ENCODE assay signal across 20 mouse cellular contexts in the genomic region with DNA sequence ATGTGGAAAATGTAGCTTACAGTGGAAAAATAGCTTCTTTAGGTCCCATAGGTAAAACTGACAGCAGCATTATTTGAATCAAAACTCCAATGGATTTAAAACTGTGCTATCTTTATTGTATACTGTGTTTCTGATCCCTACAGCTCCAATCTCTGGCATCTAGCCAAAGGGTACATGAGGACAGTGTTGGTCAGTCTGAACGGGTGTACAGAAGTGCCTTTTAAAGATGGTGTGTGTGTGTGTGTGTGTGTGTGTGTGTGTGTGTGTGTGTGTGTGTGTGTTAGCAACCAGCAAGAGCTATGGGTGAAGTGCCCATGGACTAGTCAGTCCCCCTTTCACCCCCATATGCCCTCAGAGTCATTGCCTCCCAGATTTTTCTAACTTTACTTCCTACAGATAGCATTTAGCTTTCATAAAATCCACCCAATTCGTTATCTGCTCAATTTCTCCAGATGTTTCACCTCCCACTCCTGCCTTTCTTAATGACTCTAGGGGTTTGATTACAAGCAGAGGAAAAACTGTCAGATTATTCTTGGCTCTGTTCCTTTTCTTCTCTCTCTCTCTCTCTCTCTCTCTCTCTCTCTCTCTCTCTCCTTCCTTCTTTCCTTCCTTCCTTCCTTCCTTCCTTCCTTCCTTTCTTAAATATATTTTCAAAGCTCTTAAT.
DNase-seq lines count a peak whose midpoint lies in the region; ATAC-seq lines count a peak whose summit lies in the region.
"Had no signal": no experiment of that assay in that cellular context is flagged by ENCODE, and none has a peak within 500 bp of the region (broad histone marks: within the 10 kb centered on the region; RNA-seq: fewer than 3 reads in every experiment).

No protein-coding gene starts in this region.

- H3K27me3 ChIP-seq in forebrain, embryonic 14.5 days (replicated peaks; ENCODE audit: control insufficient read depth, insufficient read depth, low read length), result no peaks in the 10 kb centered on the region
- no peaks in the 10 kb centered on the region for H3K27me3 ChIP-seq in forebrain, embryonic 16.5 days (replicated peaks; ENCODE audit: control insufficient read depth, insufficient read depth, low read length)
- H3K27me3 ChIP-seq in kidney, embryonic 16.5 days (ENCODE audit: insufficient read depth, low read length), result no peaks in the 10 kb centered on the region
- H3K27me3 ChIP-seq in lung, embryonic 16.5 days (ENCODE audit: control insufficient read depth, insufficient read depth, low read depth, low read length), result no peaks in the 10 kb centered on the region
- H3K27me3 ChIP-seq: embryonic facial prominence, embryonic 12.5 days; forebrain, embryonic 13.5 days; hindbrain, embryonic 13.5 days; limb, embryonic 13.5 days; liver, embryonic 15.5 days; megakaryocyte, embryonic 14.5 days; neural tube, embryonic 13.5 days had no signal

- no peak for ATAC-seq in forebrain, embryonic 14.5 days
- no peak for ATAC-seq in forebrain, embryonic 16.5 days
- ATAC-seq in kidney, embryonic 16.5 days (ENCODE audit: low FRiP score, low TSS enrichment), result peak; percentile 65; the same call in 1 of the 2 replicates
- ATAC-seq in lung, embryonic 16.5 days (ENCODE audit: low read depth), result peak; percentile 71
- ATAC-seq in megakaryocyte, adult 5-6 weeks (ENCODE audit: poor library complexity, severe bottlenecking), result no peak
- ATAC-seq: forebrain, embryonic 13.5 days had no signal

- no peak overlapping the region for H3K4me3 ChIP-seq in forebrain, embryonic 14.5 days (ENCODE audit: low read depth, low read length)
- H3K4me3 ChIP-seq in forebrain, embryonic 16.5 days (replicated peaks; ENCODE audit: low read length), result no peak overlapping the region
- H3K4me3 ChIP-seq in kidney, embryonic 16.5 days (ENCODE audit: low read length), result no peak overlapping the region
- H3K4me3 ChIP-seq in lung, embryonic 16.5 days (ENCODE audit: low read length), result no peak overlapping the region
- H3K4me3 ChIP-seq: embryonic facial prominence, embryonic 12.5 days; erythroblast, embryonic 14.5 days; forebrain, embryonic 13.5 days; hindbrain, embryonic 13.5 days; limb, embryonic 13.5 days; liver, embryonic 15.5 days; megakaryocyte, embryonic 14.5 days; neural tube, embryonic 13.5 days had no signal

- no peaks in the 10 kb centered on the region for H3K4me1 ChIP-seq in forebrain, embryonic 14.5 days (ENCODE audit: control insufficient read depth, insufficient read depth, low read length)
- no peaks in the 10 kb centered on the region for H3K4me1 ChIP-seq in forebrain, embryonic 16.5 days (replicated peaks; ENCODE audit: control insufficient read depth, insufficient read depth, low read length)
- no peaks in the 10 kb centered on the region for H3K4me1 ChIP-seq in kidney, embryonic 16.5 days (ENCODE audit: insufficient read depth, low read length)
- H3K4me1 ChIP-seq in lung, embryonic 16.5 days (replicated peaks; ENCODE audit: control insufficient read depth, insufficient read depth, low read length), result no peaks in the 10 kb centered on the region
- H3K4me1 ChIP-seq: embryonic facial prominence, embryonic 12.5 days; forebrain, embryonic 13.5 days; hindbrain, embryonic 13.5 days; limb, embryonic 13.5 days; liver, embryonic 15.5 days; megakaryocyte, embryonic 14.5 days; neural tube, embryonic 13.5 days had no signal

- H3K4me2 ChIP-seq in forebrain, embryonic 14.5 days (ENCODE audit: low read length), result no peak overlapping the region
- H3K4me2 ChIP-seq in forebrain, embryonic 16.5 days (ENCODE audit: low read length), result no peak overlapping the region
- H3K4me2 ChIP-seq in kidney, embryonic 16.5 days (replicated peaks; ENCODE audit: low read depth, low read length), result no peak overlapping the region
- no peak overlapping the region for H3K4me2 ChIP-seq in lung, embryonic 16.5 days (ENCODE audit: low read depth, low read length)
- H3K4me2 ChIP-seq: embryonic facial prominence, embryonic 12.5 days; forebrain, embryonic 13.5 days; hindbrain, embryonic 13.5 days; limb, embryonic 13.5 days; liver, embryonic 15.5 days; neural tube, embryonic 13.5 days had no signal

- no peak overlapping the region for H3K27ac ChIP-seq in forebrain, embryonic 14.5 days (ENCODE audit: low read depth, low read length)
- H3K27ac ChIP-seq in forebrain, embryonic 16.5 days (ENCODE audit: low read length), result no peak overlapping the region
- no peak overlapping the region for H3K27ac ChIP-seq in kidney, embryonic 16.5 days (ENCODE audit: low read length)
- no peak overlapping the region for H3K27ac ChIP-seq in lung, embryonic 16.5 days (ENCODE audit: low read length)
- H3K27ac ChIP-seq: embryonic facial prominence, embryonic 12.5 days; forebrain, embryonic 13.5 days; hindbrain, embryonic 13.5 days; limb, embryonic 13.5 days; liver, embryonic 15.5 days; neural tube, embryonic 13.5 days had no signal

- DNase-seq in forebrain, embryonic 14.5 days (ENCODE audit: low spot score), result peak; percentile 4
- DNase-seq in kidney, postnatal 14 days, result no peak
- DNase-seq in lung, adult 18-20 months, result no peak
- peak; percentile 10 for DNase-seq in brain, adult 2 months (ENCODE audit: low read depth, low spot score)
- DNase-seq: cerebellum, adult 8-10 months; gastrocnemius, postnatal 14 days; midbrain, embryonic 14.5 days; thymus, adult 2 months had no signal

- H3K9me3 ChIP-seq in forebrain, embryonic 14.5 days (replicated peaks; ENCODE audit: control insufficient read depth, low read length), result no peaks in the 10 kb centered on the region
- H3K9me3 ChIP-seq in forebrain, embryonic 16.5 days (ENCODE audit: control insufficient read depth, low read length), result no peaks in the 10 kb centered on the region
- no peaks in the 10 kb centered on the region for H3K9me3 ChIP-seq in kidney, embryonic 16.5 days (ENCODE audit: low read length)
- no peaks in the 10 kb centered on the region for H3K9me3 ChIP-seq in lung, embryonic 16.5 days (ENCODE audit: control insufficient read depth, low read length)
- H3K9me3 ChIP-seq: embryonic facial prominence, embryonic 12.5 days; forebrain, embryonic 13.5 days; hindbrain, embryonic 13.5 days; limb, embryonic 13.5 days; liver, embryonic 15.5 days; megakaryocyte, embryonic 14.5 days; neural tube, embryonic 13.5 days had no signal

- H3K9ac ChIP-seq in forebrain, embryonic 14.5 days (ENCODE audit: low read length), result no peak overlapping the region
- no peak overlapping the region for H3K9ac ChIP-seq in forebrain, embryonic 16.5 days (replicated peaks; ENCODE audit: low read depth, low read length)
- H3K9ac ChIP-seq in kidney, embryonic 16.5 days (replicated peaks; ENCODE audit: low read length), result no peak overlapping the region
- no peak overlapping the region for H3K9ac ChIP-seq in lung, embryonic 16.5 days (ENCODE audit: low read length)
- H3K9ac ChIP-seq: embryonic facial prominence, embryonic 12.5 days; forebrain, embryonic 13.5 days; hindbrain, embryonic 13.5 days; limb, embryonic 13.5 days; liver, embryonic 15.5 days; neural tube, embryonic 13.5 days had no signal

- H3K36me3 ChIP-seq in forebrain, embryonic 14.5 days (ENCODE audit: control insufficient read depth, insufficient read depth, low read length), result no peaks in the 10 kb centered on the region
- no peaks in the 10 kb centered on the region for H3K36me3 ChIP-seq in forebrain, embryonic 16.5 days (ENCODE audit: control insufficient read depth, insufficient read depth)
- H3K36me3 ChIP-seq in kidney, embryonic 16.5 days (ENCODE audit: insufficient read depth, low read length), result no peaks in the 10 kb centered on the region
- H3K36me3 ChIP-seq in lung, embryonic 16.5 days (ENCODE audit: control insufficient read depth, insufficient read depth, low read length), result no peaks in the 10 kb centered on the region
- H3K36me3 ChIP-seq: embryonic facial prominence, embryonic 12.5 days; hindbrain, embryonic 13.5 days; limb, embryonic 13.5 days; liver, embryonic 15.5 days; neural tube, embryonic 13.5 days had no signal

- WGBS in forebrain, embryonic 14.5 days, result 59% methylated on average over 2 of the region's 2 CpGs
- 52% methylated on average over 2 of the region's 2 CpGs for WGBS in forebrain, embryonic 16.5 days
- WGBS in kidney, embryonic 16.5 days, result 11% methylated on average over 2 of the region's 2 CpGs
- 17% methylated on average over 2 of the region's 2 CpGs for WGBS in lung, embryonic 16.5 days

Comparison
In these comparisons a context has a peak if more than half of its experiments do, and no peak if none do; other contexts are left out.
1. ATAC-seq: peak in kidney, embryonic 16.5 days (single experiment) and lung, embryonic 16.5 days (single experiment); none in forebrain, embryonic 14.5 days (single experiment), forebrain, embryonic 16.5 days (single experiment) and megakaryocyte, adult 5-6 weeks (single experiment).
2. DNase-seq: peak in forebrain, embryonic 14.5 days (single experiment) and brain, adult 2 months (single experiment); none in kidney, postnatal 14 days (single experiment) and lung, adult 18-20 months (0 of 2).